Mouse (Mus musculus) gastrocnemius, postnatal 4 days (tissue): ENCODE data around the gene Vmn1r36. TPM values are rescaled to one million over a fixed set of nuclear protein-coding genes. Genes with fewer than 3 reads are reported as not detected.
"Not testable (repeated sequence)": the region's sequence is repeated elsewhere in the genome, so short reads cannot be mapped to it uniquely, and the experiment has no call there.

Source experiments
- DNase-seq, 2 experiments: peaks; one replicate each; pipeline ENCODE4 v3.0.0; 2021 to 2022; ENCODE audit warnings: low spot score in 2 of 2, mixed read lengths in 2 of 2
- long read RNA-seq, 2 experiments: library from polyadenylated mRNA; stranded (forward); transcript quantifications; one replicate each; pipeline ENCODE4 v2.0.0; 2021
- total RNA-seq, 2 experiments: library from RNA; stranded (reverse); gene quantifications; 2 replicates each; pipeline ENCODE4 v1.2.3; 2021

Vmn1r36 gene
- not detected for total RNA-seq
- long read RNA-seq, experiment 1: 0 reads
- long read RNA-seq, experiment 2: 0 reads

DNA sequence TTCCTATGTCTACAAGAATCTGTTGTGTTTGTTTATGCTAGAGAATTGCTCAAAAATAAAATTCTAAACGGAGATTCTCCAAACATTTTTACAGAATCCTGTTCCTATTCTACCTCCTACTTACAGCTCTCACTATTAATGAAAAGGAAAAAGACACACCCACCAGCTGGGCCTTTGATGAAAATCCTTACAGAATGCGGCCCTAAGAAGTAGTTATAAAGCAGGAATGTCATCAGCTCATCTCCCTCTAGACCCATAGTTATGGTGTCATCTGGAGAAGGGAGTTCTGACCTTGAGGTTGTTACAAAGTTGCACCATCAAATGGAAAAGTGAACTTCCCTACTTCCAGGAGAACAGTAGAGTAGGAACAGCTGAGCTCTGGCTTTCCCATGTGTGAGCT, at the start of gene Vmn1r36:
Gene Vmn1r36, minus strand, starts transcription at position 101 of the 400 bp plus-strand sequence.
- DNase-seq: not testable (repeated sequence)

DNA sequence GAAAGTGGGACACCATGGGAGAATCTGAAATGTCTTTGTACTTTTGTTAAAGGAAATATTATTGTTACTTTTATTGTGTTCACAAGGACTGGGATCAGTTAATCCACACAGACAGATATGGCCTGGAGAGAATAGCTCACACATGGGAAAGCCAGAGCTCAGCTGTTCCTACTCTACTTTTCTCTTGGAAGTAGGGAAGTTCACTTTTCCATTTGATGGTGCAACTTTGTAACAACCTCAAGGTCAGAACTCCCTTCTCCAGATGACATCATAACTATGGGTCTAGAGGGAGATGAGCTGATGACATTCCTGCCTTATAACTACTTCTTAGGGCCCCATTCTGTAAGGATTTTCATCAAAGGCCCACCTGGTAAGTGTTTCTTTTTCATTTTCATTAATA, 10.1 kb upstream of the Vmn1r36 start, which contains the start of gene Vmn1r37:
Gene Vmn1r37, plus strand, starts transcription at position 301 of the 400 bp plus-strand sequence.
- DNase-seq: not testable (repeated sequence)

DNA sequence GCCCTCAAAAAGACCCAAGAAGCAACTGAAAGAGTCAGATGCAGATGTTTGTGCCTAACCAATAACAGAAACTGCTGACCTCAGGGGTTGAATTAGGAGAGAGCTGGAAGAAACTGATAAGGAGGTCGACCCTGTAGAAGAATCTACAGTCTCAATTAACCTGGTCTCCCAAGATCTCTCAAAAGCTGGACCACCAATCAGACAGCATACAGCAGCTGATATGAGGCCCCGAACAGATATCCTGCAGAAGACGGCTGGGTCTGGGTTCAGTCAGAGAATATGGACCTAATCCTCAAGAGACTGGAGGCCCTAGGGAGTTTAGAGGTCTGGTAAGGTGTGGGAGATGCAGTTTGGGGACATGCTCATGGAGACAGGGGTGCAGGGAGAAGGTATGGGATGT, 5.1 kb downstream of the Vmn1r36 start:
- DNase-seq: no peak

DNA sequence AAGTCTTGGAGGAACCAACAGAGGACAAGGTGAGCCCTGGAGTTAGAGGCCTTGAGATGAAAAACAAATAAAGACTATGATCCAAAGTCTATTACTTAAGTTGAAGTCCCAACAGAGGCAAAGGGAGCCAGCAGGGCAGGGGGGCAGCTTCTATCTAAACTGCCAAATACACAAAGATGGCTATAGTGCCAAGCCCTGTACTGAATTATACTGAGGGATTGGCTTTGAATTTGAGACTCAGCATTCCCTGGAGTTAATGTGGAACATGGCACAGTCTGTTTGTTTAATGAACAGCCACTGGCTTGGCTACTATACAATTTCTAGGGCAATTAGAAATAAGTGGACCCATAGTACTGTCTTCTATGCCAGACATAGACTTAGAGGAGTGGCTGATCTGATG, 10.1 kb downstream of the Vmn1r36 start:
- no peak for DNase-seq

DNA sequence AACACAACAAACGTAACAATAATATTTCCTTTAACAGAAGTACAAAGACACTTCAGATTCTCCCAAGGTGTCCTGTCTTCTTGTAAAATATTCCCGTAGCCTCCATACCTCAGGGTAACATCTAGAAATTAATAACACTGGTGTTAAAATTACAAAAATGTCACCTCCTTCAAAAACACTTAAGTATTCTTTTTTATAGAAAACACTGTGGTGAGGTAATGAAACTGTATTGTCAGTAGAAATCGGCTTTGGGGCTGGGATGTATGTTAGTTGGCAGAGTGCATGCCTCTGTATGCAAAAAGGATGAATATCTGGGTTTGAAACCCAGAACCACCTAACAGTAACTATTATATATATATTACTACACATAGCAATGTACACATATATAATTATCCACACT, 33.2 kb downstream of the Vmn1r36 start, which contains the start of gene Vmn1r35:
Gene Vmn1r35, minus strand, starts transcription at position 101 of the 400 bp plus-strand sequence.
- no peak for DNase-seq

Other genes with a start within 250 kb of the Vmn1r36 start
- 10 to 100 TPM; 16.4 to 18.4 TPM for gene Mad2l1, start 183.8 kb downstream of the Vmn1r36 start, total RNA-seq
- not detected for gene Vmn1r32, start 159.1 kb downstream of the Vmn1r36 start, total RNA-seq
- not detected for gene Vmn1r33, start 100.9 kb downstream of the Vmn1r36 start, total RNA-seq
- gene Vmn1r34, start 75.3 kb downstream of the Vmn1r36 start, total RNA-seq: not detected
- not detected for gene Vmn1r35, start 33.3 kb downstream of the Vmn1r36 start, total RNA-seq
- gene Vmn1r37, start 10.2 kb upstream of the Vmn1r36 start, total RNA-seq: not detected
- not detected for gene Vmn1r38, start 63.5 kb upstream of the Vmn1r36 start, total RNA-seq
- not detected for gene Vmn1r39, start 91.4 kb upstream of the Vmn1r36 start, total RNA-seq
- 10 to 100 TPM; 49.3 to 53.6 TPM for gene Gng12, start 177.2 kb upstream of the Vmn1r36 start, total RNA-seq